Mouse (Mus musculus) testis, adult 2 months (tissue): Measurements from ENCODE around the gene Alpk1. TPM values are rescaled to one million over a fixed set of nuclear protein-coding genes. Genes with fewer than 3 reads are reported as not detected.

ENCODE experiments used
- H3K27ac ChIP-seq: fragments of 200-500 bp; 2 replicates; pipeline ENCODE4 v1.5.1; 2012; ENCODE audit warnings: low read depth, low read length; ENCODE audit not compliant: control insufficient read depth, insufficient read depth
- H3K27me3 ChIP-seq: fragments of 200-500 bp; 2 replicates; pipeline ENCODE4 v1.6.1; 2012; ENCODE audit warnings: mild to moderate bottlenecking, low read length, moderate library complexity; ENCODE audit not compliant: control insufficient read depth, insufficient read depth
- H3K36me3 ChIP-seq: fragments of 200-500 bp; 2 replicates; pipeline ENCODE4 v1.6.1; 2012; ENCODE audit warnings: mild to moderate bottlenecking, low read length; ENCODE audit not compliant: control insufficient read depth, insufficient read depth
- H3K4me1 ChIP-seq: fragments of 200-500 bp; 2 replicates; pipeline ENCODE4 v1.6.1; 2012; ENCODE audit warnings: low read length; ENCODE audit not compliant: control insufficient read depth, insufficient read depth
- H3K4me3 ChIP-seq: fragments of 200-500 bp; 2 replicates; pipeline ENCODE4 v1.5.1; 2012; ENCODE audit warnings: low read depth, mild to moderate bottlenecking, low read length, moderate library complexity, mixed read lengths; ENCODE audit not compliant: control insufficient read depth
- CTCF ChIP-seq: fragments of 200-500 bp; IDR thresholded peaks from 2 replicates; pipeline ENCODE4 v1.5.1; 2012; ENCODE audit warnings: low read depth, mild to moderate bottlenecking, inconsistent platforms, low read length, moderate library complexity; ENCODE audit not compliant: control insufficient read depth, insufficient read depth, insufficient replicate concordance
- POLR2A ChIP-seq: fragments of 200-500 bp; IDR thresholded peaks from 2 replicates; pipeline ENCODE4 v1.6.1; 2012; ENCODE audit warnings: low read depth, mild to moderate bottlenecking, inconsistent platforms, low read length, moderate library complexity; ENCODE audit not compliant: control insufficient read depth
- polyA plus RNA-seq: library from polyadenylated mRNA; depleted of rRNA; stranded (reverse); fragments of >200 nt; gene quantifications from 2 replicates; pipeline ENCODE4 v1.2.3, GENCODE M21; 2012

Gene Alpk1
- polyA plus RNA-seq, 1 experiment: 3.0 TPM

DNA sequence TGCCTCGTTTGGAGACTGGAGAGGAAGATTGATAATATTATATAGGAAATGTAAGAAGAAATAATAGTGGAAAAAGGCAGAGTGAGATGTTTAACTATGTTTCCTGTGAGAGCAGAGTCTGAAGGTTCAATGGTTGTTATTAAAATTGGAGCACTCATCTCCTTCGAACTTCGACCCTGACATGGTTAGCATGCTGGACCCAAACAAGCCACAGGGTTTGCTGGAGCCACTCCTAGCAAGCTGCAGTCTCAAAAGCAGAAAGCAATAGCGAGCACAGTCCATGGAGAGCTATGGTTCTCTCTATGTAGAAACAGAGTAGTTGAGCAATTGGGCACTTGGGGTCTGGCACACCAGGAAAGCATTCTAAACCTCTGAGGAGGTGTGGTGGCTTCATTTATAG lies 59.4 kb downstream of the Alpk1 start:
- H3K4me3 ChIP-seq: no peak overlapping the region
- no peaks in the 10 kb centered on the region for H3K4me1 ChIP-seq
- H3K27ac ChIP-seq: no peak overlapping the region
- no peaks in the 10 kb centered on the region for H3K36me3 ChIP-seq
- H3K27me3 ChIP-seq: no peaks in the 10 kb centered on the region
- no peak for TF ChIP-seq CTCF

DNA sequence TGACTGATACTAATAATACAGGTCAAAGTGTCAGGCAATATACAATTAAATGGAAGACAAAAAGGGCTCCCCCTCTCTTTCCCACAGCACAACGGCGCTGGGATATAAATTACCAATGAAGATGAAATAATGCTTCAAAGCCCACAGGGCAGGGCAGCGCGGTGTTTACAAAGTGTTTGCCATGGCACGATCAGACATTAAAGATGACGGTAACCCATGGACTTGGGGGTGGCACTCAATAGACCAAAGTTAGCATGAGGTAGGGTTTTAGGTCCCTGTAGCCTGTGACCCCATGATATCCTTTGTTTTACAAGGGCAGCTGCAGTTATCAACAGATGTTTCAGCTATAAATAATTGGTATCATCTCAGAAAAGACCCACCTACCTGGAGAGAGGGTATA lies 60.3 kb downstream of the Alpk1 start:
- Histone ChIP-seq H3K4me3 (no peak overlapping the region), H3K27me3 (no peaks in the 10 kb centered on the region), H3K36me3 (no peaks in the 10 kb centered on the region), H3K4me1 (no peaks in the 10 kb centered on the region), H3K27ac (no peak overlapping the region)
- TF ChIP-seq POLR2A (no peak), CTCF (no peak)

GRCm38 (mm10) chr3:127719601-127720000 lies 60.7 kb downstream of the Alpk1 start:
- Histone ChIP-seq H3K27me3 (no peaks in the 10 kb centered on the region), H3K27ac (no peak overlapping the region), H3K4me3 (no peak overlapping the region), H3K4me1 (no peaks in the 10 kb centered on the region), H3K36me3 (no peaks in the 10 kb centered on the region)
- TF ChIP-seq CTCF (no peak), POLR2A (no peak)

GRCm38 (mm10) chr3:127716759-127717158 lies 63.6 kb downstream of the Alpk1 start:
- TF ChIP-seq CTCF (no peak), POLR2A (no peak)
- H3K4me1 ChIP-seq: no peaks in the 10 kb centered on the region
- no peaks in the 10 kb centered on the region for H3K36me3 ChIP-seq
- H3K27me3 ChIP-seq: no peaks in the 10 kb centered on the region
- no peak overlapping the region for H3K4me3 ChIP-seq
- no peak overlapping the region for H3K27ac ChIP-seq

DNA sequence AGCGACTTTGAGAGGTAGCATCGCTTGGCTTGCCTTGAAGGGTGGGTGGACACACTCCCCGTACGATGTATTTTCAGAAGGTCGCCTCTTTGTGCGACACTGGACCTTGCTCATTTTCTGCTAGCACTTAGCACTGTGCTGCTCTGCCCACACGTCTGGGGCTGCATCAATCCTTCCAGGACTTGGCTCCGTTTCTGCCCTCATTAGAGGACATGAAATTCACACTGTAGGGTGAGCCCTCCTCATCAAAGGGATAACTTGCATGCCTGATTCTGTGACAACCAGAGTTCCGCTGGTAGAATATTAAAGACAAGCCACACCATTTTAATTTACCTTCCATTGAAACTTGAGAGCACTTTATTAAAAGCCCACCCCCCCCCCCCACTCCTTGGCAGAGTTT lies 67.2 kb downstream of the Alpk1 start:
- TF ChIP-seq POLR2A (no peak), CTCF (no peak)
- H3K4me1 ChIP-seq: no peaks in the 10 kb centered on the region
- no peaks in the 10 kb centered on the region for H3K27me3 ChIP-seq

DNA sequence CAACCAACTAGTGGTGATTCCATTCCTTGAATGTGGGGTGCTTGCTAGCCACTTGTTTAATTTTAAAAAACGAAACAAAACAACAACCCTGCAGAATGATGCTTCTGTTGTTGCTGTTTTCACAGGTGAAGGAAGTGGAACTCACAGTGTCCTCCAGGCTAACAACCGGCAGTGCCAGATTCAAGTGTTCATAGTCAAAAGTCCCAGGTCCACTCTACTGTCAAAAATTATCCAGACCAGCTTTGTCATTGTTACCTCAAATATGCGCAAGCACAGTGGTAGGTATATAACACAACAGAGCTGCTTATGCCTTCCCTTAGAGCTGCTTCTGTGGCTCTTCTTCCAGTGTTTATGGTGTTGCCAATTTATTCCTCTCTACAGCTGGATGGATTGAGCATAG lies 68.8 kb downstream of the Alpk1 start:
- no peak overlapping the region for H3K27ac ChIP-seq
- H3K27me3 ChIP-seq: no peaks in the 10 kb centered on the region
- TF ChIP-seq POLR2A: no peak
- no peak for TF ChIP-seq CTCF
- no peak overlapping the region for H3K4me3 ChIP-seq
- no peaks in the 10 kb centered on the region for H3K4me1 ChIP-seq
- no peaks in the 10 kb centered on the region for H3K36me3 ChIP-seq

More for the DNA sequence above, 67.2 kb downstream of the Alpk1 start:
- H3K4me3 ChIP-seq: no peak overlapping the region
- H3K27ac ChIP-seq: no peak overlapping the region
- no peaks in the 10 kb centered on the region for H3K36me3 ChIP-seq

DNA sequence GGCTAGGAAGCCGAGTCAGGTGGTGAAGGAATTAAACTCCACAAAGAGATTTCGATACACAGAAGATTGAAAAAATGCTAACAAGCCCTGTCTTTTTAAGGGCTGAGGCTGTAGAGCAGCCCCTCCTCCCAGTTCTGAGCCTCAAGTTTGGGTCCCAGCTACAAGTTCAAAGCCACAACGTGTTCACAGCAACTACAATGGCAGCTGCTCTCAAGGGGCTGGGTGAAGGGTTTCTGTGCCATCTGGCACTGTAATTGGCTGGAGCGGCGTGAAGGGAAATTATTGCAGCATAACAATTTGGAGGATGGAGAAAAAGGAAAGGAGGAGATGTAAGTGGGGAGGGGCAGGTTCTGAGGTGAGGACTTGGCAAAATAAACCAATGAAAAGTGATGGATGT lies 73.2 kb downstream of the Alpk1 start:
- TF ChIP-seq POLR2A (no peak), CTCF (no peak)
- Histone ChIP-seq H3K27ac (no peak overlapping the region), H3K27me3 (no peaks in the 10 kb centered on the region), H3K36me3 (no peaks in the 10 kb centered on the region), H3K4me1 (peaks cover 5% of the 10 kb centered on the region), H3K4me3 (no peak overlapping the region)

DNA sequence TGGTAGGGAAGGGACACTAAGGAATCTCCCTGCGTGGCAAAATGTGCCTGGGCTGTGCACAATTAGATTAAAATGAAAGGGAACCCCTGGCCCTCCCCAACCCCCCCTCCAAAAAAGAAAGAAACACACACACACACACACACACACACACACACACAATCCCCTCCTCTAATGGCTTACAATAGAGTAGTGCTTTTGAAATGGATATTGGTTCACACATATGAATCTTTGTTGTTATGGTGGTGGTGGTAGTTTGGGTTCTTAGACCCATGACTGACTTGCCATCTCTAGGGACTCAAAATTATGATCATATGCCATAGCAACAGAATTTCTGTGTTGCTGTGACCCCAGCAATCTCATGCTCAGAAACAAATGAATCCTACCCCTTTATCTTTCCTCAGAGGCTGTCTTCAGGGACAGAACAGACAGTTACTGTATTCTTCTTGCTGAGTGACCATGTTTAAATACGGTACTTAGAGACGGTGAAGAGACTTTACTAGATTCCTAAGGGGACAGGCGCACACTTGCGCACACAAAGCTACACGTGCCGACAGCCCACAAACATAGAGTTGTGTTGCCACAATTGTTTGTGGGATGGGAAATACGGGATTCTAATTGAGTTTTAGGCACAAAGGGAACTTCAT lies 73.8 kb downstream of the Alpk1 start:
- H3K36me3 ChIP-seq: no peaks in the 10 kb centered on the region
- H3K27ac ChIP-seq: no peak overlapping the region
- TF ChIP-seq CTCF (no peak), POLR2A (no peak)
- H3K4me1 ChIP-seq: peaks cover 5% of the 10 kb centered on the region
- no peaks in the 10 kb centered on the region for H3K27me3 ChIP-seq
- H3K4me3 ChIP-seq: no peak overlapping the region
